Mouse (Mus musculus) megakaryocyte-erythroid progenitor cell, adult 5-6 weeks (primary cell): ENCODE measurements at regions not wholly inside any gene's neighbourhood (a gene's known extent, or its start where the extent isn't known, plus 50 kb on each side); places are given as distances from the start of the nearest gene placed in this dataset.
A peak's percentile ranks its signal among the peaks of the same experiment; 100 is the strongest.

Source experiments
- ATAC-seq: replicated peaks from 2 replicates; pipeline ENCODE4 v1.8.0; 2016; ENCODE audit warnings: mild to moderate bottlenecking, inconsistent platforms; ENCODE audit not compliant: severe bottlenecking, poor library complexity, low FRiP score, low TSS enrichment

DNA sequence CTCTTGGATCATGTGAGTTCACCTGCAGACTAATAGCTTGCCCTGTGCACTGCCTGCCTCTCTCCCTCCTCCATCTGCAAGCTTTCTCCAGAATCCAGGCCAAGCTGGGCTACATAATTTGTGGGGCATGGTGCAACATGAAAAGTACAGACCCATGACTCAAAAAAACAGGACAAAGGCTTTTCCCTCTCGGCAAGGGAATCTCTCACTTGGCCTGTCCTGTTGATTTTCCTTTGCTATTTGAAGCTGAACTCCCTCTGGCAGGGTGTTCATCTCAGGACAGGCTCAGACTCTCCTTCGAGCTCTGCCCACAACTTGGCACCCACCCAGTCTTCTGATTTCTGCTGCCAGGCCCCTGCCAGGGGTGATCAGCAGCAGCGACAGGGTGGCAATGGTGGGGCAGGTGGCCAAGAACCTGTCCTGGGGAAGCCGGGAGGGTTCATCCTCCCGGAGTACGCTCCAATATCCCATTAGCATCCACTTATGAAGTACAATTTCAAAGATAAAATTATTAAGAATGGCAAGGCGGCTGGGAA lies 227.5 kb downstream of the H2al1j start:
- ATAC-seq: no peak

DNA sequence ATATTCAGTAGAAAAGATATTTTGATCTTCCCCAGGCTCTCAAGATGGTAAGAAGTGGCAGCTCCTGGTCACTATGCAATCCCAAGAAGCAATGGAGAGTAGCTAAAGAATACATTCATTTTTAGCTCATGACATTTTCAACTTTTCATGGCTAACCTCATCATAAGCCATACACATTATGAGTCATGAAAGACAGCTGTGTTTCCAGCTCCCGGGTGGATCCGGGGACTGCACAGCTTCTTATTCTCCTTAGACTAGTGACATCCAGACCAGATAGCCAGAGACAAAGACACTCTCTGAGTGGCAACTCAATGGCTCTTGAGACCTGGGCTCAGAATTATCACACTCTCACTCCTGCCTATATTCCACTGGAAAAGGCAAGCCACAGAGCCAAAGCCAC lies 230.6 kb downstream of the H2al1j start:
- ATAC-seq: no peak

DNA sequence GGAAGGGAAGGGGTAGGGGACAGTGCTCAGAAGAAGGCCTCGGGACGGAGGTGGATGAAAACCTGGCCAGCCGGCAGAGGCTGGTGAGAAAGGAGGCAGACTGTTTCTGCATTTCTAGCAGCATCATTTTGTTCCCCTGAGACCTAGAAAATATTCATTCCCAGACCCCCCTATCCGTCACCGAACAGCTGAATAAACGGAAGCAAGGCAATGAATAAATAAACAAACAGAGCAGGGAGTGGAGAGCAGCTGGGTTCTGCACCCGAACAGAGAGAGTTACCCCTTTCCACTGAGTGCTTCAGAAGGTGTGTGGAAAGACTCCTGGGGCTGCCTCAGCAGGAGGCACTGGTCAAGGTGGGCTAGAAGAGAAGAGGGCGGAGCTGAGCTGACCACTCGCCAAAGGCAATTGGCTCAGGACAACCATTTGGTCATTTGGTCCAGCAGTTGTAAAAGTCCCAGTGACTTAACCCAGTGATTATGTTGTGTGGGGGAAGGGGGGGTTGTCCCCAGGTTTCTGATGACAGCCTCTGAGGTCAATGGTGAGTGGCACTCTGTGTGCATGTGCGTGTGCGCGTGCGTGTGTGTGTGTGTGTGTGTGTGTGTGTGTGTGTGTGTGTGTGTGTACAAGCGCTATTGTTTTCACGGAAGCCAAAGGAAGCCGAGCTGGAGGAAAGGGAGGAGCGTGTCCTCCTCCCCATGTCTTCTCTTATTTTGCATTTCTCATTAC lies 233.1 kb downstream of the H2al1j start:
- no peak for ATAC-seq

DNA sequence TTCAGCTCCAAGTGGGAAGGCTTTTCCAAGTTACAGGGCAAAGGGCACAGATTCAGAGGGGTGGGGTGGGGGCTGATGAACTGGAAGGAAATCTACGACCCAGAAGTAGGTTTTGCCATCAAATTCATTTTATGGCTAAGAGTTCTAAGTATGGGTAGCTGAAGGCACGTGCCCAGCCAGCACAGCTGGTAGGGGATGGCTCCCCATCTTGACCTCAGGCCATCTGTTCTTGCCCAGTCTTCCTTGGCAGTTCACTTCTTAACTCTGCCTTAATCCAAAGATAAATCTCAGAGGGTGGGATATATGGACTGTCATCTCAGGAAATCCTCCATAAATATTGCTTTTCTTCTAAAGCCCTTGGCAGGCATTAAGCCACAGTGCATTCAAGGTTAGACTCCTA lies 238.3 kb downstream of the H2al1j start:
- no peak for ATAC-seq

DNA sequence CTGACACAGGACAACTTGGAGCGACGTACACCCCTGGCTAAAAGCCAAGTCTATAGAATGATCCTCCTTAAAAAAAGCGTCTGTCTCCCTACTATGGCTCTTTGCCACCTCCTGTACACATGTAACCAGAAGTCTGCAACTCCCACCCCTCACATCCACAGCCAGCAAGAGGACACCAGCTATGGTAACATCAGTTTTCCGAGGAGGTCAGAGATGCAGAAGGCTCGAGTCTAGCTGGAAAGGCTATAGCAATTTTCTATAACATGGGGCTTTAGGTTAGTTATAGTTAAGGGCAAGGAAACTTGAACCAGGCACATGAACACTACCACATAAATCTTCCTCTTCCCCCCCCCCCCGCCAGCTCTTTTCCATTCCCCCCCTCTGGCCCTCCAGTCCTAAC lies 240.2 kb downstream of the H2al1j start:
- ATAC-seq: no peak

DNA sequence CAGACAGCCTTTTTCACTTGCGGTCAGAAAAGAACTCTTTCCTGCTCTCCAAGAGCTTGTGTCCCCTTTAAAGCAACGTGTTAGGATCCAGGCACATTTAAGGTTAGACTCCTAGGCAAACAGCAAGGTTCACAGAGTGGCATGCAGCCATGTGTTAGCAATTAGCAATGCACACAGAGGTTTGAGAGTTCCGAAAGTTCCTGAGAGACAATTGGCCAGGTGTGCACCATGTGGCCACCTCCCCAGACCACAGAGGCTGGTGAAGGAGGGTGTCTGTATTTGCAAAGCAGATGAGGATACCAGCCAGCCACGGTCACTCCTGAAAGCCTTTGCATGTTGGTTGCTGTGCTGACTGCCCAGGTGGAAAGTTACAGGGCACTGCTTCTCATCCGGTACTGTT lies 240.6 kb downstream of the H2al1j start:
- no peak for ATAC-seq

DNA sequence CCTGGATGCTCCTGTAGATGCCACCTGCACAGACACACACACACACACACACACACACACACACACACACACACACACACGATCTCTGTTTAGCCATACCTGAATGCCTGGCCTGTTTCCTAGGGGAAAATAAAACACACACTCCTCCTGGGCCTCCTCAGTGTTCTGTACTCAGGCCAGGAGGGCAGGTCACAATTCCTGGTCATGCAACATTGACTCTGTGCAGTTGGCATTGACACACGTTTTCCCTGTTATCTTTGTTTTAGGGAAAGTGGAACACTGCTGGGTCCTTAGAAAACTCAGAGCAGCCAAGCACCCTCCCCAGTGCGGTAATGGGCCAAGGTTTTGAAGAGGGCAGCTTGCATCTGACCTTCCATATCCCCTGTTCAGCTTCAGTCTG lies 246.7 kb downstream of the H2al1j start:
- no peak for ATAC-seq

DNA sequence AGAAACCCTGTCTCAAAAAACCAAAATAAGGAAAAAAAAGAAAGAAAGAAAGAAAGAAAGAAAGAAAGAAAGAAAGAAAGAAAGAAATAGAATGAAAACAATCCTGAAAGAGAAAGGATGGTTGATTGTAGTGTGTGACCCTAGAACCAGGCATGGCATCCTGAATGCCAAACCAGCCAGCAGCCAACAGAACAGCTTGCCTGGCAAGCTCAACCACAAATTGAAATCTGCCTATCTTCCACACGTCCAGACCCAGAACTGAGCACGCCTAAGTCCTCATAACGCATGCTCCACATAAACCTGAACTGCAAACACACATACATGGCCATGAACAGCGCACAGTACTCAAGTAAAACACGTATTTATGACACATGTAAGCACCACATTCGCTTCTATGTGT lies 247.9 kb downstream of the H2al1j start:
- ATAC-seq: no peak

DNA sequence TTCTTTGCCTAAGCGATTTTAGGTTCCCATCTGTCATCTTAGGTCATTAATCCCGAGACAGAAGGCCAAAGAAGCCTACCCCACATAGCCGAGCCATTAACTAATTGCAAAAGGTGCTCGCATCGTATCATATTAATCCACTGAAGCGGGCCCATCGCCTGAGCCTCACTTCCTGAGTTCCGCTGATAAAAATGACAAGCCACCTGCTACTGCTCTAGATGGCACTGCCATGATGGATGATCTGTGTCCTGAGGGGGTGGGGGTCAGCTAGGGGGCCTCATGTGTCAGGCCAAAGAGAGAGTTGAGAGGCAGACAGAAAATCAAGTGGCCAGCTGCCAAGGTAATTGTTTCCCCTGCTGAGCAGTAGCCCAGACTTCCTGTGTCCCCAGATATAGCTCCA lies 248.7 kb downstream of the H2al1j start:
- ATAC-seq: no peak

DNA sequence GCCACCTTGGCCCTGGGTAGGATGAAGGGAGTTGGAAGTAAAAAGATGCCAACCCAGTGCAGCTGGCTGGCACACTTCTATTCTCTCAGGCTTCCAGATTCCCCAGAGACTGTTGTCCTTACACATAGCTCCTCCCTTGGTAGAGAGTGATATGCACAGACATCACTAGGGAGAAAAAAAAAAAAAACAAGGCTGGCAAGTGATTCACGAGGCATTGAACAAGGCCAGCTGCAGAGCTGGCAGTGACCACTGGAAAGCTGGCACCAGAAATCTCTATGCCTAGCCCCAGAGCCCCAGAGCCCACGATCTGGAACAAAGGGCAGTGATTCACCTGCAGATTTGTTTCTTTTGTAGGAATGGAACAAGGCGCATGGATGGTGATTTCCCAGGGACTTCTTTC lies 249.7 kb downstream of the H2al1j start:
- ATAC-seq: no peak

DNA sequence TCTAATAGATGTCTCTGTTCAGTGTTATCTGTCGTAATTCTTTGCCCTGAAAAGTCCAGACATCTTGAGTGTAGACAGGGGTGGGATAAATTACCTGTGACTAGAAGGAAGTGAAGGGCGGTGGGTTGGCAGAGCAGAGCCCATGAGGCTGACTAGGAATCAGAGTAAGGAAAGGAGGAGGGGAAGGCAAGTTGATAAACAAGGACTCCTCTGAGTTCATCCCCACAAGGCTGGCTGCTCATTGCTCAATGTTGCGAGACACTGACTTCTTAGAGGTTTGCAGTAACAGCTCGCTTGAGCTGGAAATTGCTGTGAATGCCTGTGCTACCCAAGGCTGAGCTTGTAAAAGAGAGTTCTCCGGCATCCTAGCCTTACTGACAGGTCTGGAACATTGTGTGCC lies 257.7 kb downstream of the H2al1j start:
- ATAC-seq: no peak

DNA sequence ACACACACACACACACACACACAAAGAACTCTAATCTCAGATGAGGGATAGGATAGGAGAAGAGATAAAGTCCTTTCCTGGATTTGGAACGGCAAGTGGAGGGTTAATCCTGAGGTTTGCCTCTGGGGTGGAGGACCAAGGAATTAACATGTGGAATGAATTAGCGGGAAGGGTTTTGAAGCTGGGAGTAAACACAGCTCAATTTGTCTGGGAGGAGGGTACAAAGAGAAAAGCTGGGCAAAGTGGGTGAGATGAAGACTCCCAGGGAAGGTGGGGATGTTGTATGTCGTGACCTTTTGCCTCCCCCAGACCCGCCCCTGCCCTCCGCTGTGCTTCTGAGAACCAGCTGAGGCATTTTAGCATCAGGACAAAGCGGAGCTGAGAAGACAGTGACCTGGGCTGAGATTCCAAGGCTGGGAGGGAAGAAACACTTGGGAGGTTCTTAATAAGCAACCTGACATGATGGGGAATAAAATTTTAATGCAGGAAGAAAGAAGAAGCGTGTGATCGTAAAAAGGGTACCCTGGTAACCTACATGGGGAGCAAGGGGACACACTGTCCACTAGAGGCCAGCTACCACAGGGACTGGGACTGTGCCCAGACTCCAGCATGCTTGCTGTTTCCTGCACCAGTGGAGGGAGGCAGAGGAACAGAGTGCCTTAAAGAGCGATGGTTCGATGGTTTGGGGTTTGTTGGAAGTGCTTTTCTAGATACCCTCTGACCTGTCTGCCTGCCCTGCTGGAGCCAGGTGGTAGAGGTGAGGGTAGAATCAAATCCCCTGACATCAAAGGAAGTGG lies 264.0 kb downstream of the H2al1j start:
- no peak for ATAC-seq

DNA sequence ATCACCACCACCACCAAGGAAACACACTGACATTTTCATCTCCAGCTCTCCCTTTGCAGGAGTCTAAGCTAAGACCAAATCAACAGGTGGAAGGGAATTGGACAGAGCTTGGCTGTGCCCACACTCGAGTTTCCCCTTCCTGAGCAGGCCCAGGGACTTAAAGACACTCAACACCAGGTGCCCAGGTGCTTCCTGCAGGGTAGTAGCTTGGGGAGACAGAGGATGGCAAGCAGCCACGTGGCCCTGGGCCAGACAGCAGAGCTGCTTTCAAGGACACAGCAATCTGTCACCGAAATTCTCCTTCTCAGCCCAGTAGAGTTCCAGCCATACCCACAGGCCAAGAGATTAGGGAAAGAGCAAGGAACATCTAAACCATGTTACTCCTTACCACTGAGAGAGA lies 266.9 kb downstream of the H2al1j start:
- no peak for ATAC-seq

DNA sequence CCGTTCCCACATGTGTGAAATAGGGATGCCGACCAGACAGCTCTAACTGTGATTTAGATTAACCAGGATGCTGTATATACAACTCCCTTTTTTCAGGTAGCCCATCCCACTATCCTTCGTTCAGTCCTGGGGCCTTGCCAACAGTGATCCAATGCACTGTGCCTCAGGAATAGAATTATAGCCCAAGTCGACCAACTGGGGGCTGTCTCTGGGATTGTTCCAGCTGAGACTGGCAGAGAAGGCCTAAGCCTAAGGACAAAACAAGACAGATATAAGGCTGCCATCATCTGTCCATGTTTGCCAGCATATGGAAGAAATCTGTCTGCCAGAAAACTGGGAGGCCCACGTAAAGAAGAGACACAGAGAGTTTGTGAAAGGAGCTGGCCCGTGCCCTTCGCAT lies 269.9 kb downstream of the H2al1j start:
- no peak for ATAC-seq

DNA sequence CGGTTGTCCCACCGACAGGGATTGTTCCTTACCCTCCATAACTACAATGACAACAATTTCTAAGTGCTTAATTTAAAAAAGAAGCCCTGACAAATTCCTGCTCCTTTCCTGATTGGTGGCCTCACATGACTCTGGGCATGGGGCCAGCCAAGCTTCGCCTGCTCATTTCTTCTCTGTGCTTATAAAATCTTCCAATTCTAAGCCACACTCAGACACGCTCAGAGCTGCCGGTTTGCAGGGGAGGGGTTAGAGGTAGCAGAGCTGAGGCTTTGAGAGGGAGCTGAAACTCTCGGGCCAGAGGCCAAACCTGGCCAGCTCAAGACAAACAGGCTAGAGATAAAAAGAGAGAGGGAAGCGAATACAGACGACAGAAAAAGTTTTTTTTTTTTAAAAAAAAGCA lies 286.6 kb downstream of the H2al1j start:
- 0 out of 2 replicates have a peak, but pooled peaks have one; percentile 30 for ATAC-seq

DNA sequence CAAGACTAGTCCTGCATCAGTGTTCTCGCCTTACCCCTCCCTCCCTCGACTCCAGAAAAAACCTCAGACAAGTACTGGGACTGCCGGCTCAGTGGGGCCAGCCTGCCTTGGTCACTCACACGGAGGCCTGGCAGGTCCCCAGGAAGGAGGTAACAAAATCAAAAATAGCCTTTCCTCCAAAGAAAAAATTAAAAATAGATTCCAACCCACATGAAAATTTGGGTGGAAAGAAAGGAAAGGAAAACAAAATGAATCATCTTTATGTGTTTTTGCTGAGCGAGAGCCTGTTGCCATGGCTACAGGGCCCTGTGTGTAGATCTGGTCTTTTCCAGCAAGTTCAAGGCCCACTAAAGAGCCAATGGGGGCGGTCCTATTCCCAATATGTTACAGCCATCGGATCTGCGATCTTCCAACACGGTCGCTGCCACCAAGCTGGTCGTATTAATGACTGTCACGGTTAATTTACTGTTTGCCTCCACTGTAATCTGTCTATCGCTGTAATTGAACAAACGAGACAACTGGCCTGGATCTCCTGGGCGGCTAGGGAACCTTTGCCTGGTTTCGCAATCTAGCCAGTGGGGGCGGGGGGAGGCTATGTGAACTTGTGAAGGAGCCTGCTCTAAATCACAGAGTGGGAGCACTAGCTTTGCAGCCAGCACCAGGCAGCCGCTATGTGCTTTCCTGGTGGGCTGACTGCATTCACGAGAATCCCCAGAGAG lies 293.6 kb downstream of the H2al1j start:
- ATAC-seq: no peak

DNA sequence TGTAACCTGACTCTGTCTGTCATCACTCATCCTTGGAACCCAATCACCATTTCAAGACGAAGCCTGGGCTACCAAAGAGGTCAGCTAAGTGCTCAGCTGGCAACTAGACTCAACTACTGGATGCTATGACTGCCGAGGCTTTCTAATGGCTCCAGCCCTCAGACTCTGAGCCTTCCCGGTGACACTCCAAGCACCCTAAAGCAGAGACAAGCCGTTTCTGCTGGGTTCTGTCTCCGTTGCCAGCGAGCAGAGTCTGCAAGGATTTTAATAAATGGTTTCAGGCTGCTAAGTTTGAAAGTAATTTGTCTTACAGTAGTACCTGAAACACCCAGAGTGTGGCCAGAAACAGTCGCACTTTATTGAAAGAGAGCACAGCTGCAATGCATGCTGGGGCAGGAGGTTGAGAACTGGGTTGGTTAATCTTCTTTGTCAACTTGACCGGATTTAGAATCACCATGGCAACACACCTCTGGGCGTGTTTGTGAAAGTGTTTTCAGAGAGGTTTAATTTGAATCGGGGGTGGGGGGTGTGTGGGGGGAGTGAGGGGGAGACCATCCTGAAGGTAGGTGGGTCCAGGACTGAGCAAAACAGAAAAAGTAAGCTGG lies 298.8 kb downstream of the H2al1j start:
- ATAC-seq: no peak

DNA sequence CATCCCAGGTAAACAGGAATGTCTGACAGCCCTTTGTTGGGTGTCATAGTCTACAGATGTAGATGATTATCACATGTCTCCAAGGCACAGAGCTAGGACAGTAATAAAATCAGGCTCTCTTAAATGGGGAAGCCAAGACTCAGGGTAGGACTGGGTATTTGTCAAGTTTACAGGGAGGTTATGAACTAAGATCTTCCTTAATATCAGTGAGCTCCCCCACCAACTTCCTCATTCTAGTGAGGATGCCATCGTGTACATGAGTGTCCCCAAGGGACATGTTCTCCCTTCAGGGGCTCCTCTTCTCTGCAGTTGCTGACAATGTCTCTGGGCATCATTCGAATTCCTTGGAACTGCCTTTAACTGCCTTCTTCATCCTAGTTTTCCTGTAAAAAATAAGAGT lies 301.7 kb downstream of the H2al1j start:
- no peak for ATAC-seq

DNA sequence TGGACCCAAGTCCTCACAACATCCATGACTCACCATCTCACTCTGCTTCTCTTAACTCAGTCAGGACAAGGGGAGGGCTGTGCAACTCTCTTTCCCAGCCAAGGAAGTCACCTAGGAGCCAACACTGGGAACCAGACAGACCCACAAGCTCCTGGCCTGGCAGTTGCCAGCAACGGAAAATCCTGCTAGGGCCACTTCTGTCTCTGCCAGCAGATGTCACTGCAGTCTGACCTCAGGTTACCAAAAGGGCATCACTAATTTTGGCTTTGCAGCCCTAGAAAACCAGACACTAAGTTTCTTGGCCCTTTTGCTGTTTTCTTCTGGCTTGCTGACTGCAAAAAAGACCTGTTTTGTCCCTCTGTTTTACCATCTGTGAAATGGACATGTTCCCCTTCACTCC lies 302.3 kb downstream of the H2al1j start:
- ATAC-seq: no peak
